Mouse (Mus musculus) testis, adult 2 months (tissue): ENCODE data around the gene Slamf7.

Source experiments
- CTCF ChIP-seq: fragments of 200-500 bp; IDR thresholded peaks from 2 replicates; pipeline ENCODE4 v1.5.1; 2012; ENCODE audit warnings: low read depth, mild to moderate bottlenecking, inconsistent platforms, low read length, moderate library complexity; ENCODE audit not compliant: control insufficient read depth, insufficient read depth, insufficient replicate concordance
- POLR2A ChIP-seq: fragments of 200-500 bp; IDR thresholded peaks from 2 replicates; pipeline ENCODE4 v1.6.1; 2012; ENCODE audit warnings: low read depth, mild to moderate bottlenecking, inconsistent platforms, low read length, moderate library complexity; ENCODE audit not compliant: control insufficient read depth

DNA sequence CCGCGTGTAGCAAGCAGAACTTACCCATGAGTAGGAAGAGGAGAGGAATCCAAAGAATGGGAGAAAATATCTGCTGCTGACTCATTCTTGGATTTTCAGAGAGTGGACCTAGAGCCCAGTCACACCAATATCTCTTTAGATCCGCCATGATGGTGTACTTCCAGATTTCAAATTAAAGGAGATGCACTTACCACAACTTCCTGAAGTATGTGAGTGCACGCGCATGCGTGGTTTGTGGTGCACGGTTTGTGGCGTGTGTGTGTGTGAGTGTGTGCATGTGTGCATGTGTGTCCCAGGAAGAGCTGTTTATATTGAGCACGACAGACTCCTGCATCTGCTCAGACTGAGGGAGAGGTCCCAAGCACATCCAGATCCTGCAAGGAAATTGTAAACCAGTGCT lies 45.7 kb downstream of the Slamf7 start, which contains the start of gene Ly9:
- TF ChIP-seq CTCF (no peak), POLR2A (no peak)
